Mouse (Mus musculus) gastrocnemius, postnatal 10 days (tissue): ENCODE measurements around the gene Man2b2. TPM values are rescaled to one million over a fixed set of nuclear protein-coding genes. Genes with fewer than 3 reads are reported as not detected.

Experiments
- DNase-seq: peaks from one replicate; pipeline ENCODE4 v3.0.0; 2021; ENCODE audit warnings: mixed read lengths
- total RNA-seq, 2 experiments: library from RNA; stranded (reverse); gene quantifications; 2 replicates each; pipeline ENCODE4 v1.2.3; 2021

The Man2b2 gene
- total RNA-seq, 2 experiments from 2014 or later = 12.1 to 15.1 TPM

- no peak for DNase-seq
Observed at GRCm38 (mm10) chr5:36766958-36767703, 63.3 kb downstream of the Man2b2 start.

GRCm38 (mm10) chr5:36759848-36760247, 70.6 kb downstream of the Man2b2 start:
- DNase-seq = no peak

GRCm38 (mm10) chr5:36757033-36757432, 73.4 kb downstream of the Man2b2 start:
- DNase-seq = no peak

Other genes with a start within 250 kb of the Man2b2 start
- 10 to 100 TPM; 15.0 to 19.5 TPM for gene Tbc1d14, start 237.4 kb downstream of the Man2b2 start, total RNA-seq
- gene D5Ertd579e, start 134.6 kb downstream of the Man2b2 start, total RNA-seq = 10 to 100 TPM; 51.2 to 67.3 TPM
- 10 to 100 TPM in 1 of 2 experiments, 1 to 10 TPM in 1; 9.8 to 11.0 TPM for gene Bloc1s4, start 82.0 kb downstream of the Man2b2 start, total RNA-seq
- gene Mrfap1, start 33.9 kb downstream of the Man2b2 start, total RNA-seq = 100 to 1,000 TPM; 319 to 321 TPM
- gene Ppp2r2c, start 37.9 kb upstream of the Man2b2 start, total RNA-seq = 1 to 10 TPM; 1.2 TPM
- gene Wfs1, start 158.6 kb upstream of the Man2b2 start, total RNA-seq = 10 to 100 TPM; 25.4 to 30.2 TPM